Mouse (Mus musculus) small intestine, adult 2 months (tissue): ENCODE measurements around the gene Heatr5a. TPM values are rescaled to one million over a fixed set of nuclear protein-coding genes. Genes with fewer than 3 reads are reported as not detected.
A peak's percentile ranks its signal among the peaks of the same experiment; 100 is the strongest.

Experiments
- H3K27ac ChIP-seq: fragments of 200-500 bp; 2 replicates; pipeline ENCODE4 v1.5.1; 2012; ENCODE audit warnings: low read depth, low read length, control low read depth, inconsistent platforms; ENCODE audit not compliant: insufficient read depth
- H3K27me3 ChIP-seq: fragments of 200-500 bp; 2 replicates; pipeline ENCODE4 v1.6.1; 2012; ENCODE audit warnings: mild to moderate bottlenecking, moderate library complexity, low read length, inconsistent platforms; ENCODE audit not compliant: control insufficient read depth, insufficient read depth
- H3K36me3 ChIP-seq: fragments of 200-500 bp; 2 replicates; pipeline ENCODE4 v1.6.1; 2012; ENCODE audit warnings: mild to moderate bottlenecking, low read length, control low read depth, inconsistent platforms; ENCODE audit not compliant: control insufficient read depth, insufficient read depth
- H3K4me1 ChIP-seq: fragments of 200-500 bp; 2 replicates; pipeline ENCODE4 v1.6.1; 2012; ENCODE audit warnings: low read length, inconsistent platforms, mixed read lengths; ENCODE audit not compliant: control insufficient read depth, insufficient read depth, insufficient read length
- H3K4me3 ChIP-seq: fragments of 200-500 bp; 2 replicates; pipeline ENCODE4 v1.5.1; 2012; ENCODE audit warnings: low read depth, mild to moderate bottlenecking, control low read depth, inconsistent platforms, low read length, moderate library complexity
- CTCF ChIP-seq: fragments of 200-500 bp; IDR thresholded peaks from 2 replicates; pipeline ENCODE4 v1.5.1; 2012; ENCODE audit warnings: low read depth, mild to moderate bottlenecking, control low read depth, inconsistent platforms, low read length, moderate library complexity, mixed read lengths; ENCODE audit not compliant: insufficient replicate concordance, insufficient read length; ENCODE audit errors: extremely low read depth
- POLR2A ChIP-seq: fragments of 200-500 bp; IDR thresholded peaks from 2 replicates; pipeline ENCODE4 v1.6.1; 2012; ENCODE audit warnings: low read depth, mild to moderate bottlenecking, control low read depth, inconsistent platforms, low read length, moderate library complexity
- WGBS: fragments of 180-500 bp; shearing (Covaris S2); methylation state at CpG from one replicate; pipeline ENCODE4 v1.1.7; 2018; 5-methylcytosine and 5-hydroxymethylcytosine counted together
- polyA plus RNA-seq: library from polyadenylated mRNA; depleted of rRNA; stranded (reverse); fragments of >200 nt; gene quantifications from 2 replicates; pipeline ENCODE4 v1.2.3, GENCODE M21; 2012

The Heatr5a gene
- polyA plus RNA-seq, 1 experiment: 66.8 TPM

GRCm38 (mm10) chr12:51907543-51907942 lies 63.6 kb downstream of the Heatr5a start:
- H3K4me1 ChIP-seq: no peaks in the 10 kb centered on the region
- H3K36me3 ChIP-seq: peaks cover 44% of the 10 kb centered on the region
- 86% methylated on average over 3 of the region's 3 CpGs for WGBS

GRCm38 (mm10) chr12:51900551-51900950 lies 70.6 kb downstream of the Heatr5a start:
- Histone ChIP-seq H3K27me3 (no peaks in the 10 kb centered on the region), H3K36me3 (peaks cover 46% of the 10 kb centered on the region), H3K4me1 (no peaks in the 10 kb centered on the region), H3K27ac (no peak overlapping the region), H3K4me3 (no peak overlapping the region)
- TF ChIP-seq CTCF (no peak), POLR2A (no peak)
- 91% methylated on average over 7 of the region's 7 CpGs for WGBS

More at GRCm38 (mm10) chr12:51907543-51907942, 63.6 kb downstream of the Heatr5a start:
- no peak overlapping the region for H3K4me3 ChIP-seq
- no peaks in the 10 kb centered on the region for H3K27me3 ChIP-seq
- TF ChIP-seq CTCF (no peak), POLR2A (no peak)
- H3K27ac ChIP-seq: no peak overlapping the region

GRCm38 (mm10) chr12:51896901-51897300 lies 74.2 kb downstream of the Heatr5a start:
- H3K4me1 ChIP-seq: peaks cover 3% of the 10 kb centered on the region; the same call in 1 of the 2 replicates
- no peaks in the 10 kb centered on the region for H3K27me3 ChIP-seq
- H3K36me3 ChIP-seq: peaks cover 62% of the 10 kb centered on the region
- H3K4me3 ChIP-seq: no peak overlapping the region
- WGBS: 76% methylated on average over 4 of the region's 4 CpGs
- no peak overlapping the region for H3K27ac ChIP-seq
- TF ChIP-seq CTCF (no peak), POLR2A (no peak)

- no peak overlapping the region for H3K27ac ChIP-seq
- TF ChIP-seq POLR2A: no peak
- no peak for TF ChIP-seq CTCF
- no peak overlapping the region for H3K4me3 ChIP-seq
- peaks cover 57% of the 10 kb centered on the region for H3K36me3 ChIP-seq
- WGBS: 87% methylated on average over 12 of the region's 12 CpGs
- peaks cover 6% of the 10 kb centered on the region; the same call in 1 of the 2 replicates for H3K4me1 ChIP-seq
- H3K27me3 ChIP-seq: no peaks in the 10 kb centered on the region
Measured at GRCm38 (mm10) chr12:51888609-51889008, 82.5 kb downstream of the Heatr5a start.

- Histone ChIP-seq H3K36me3 (peaks cover 55% of the 10 kb centered on the region), H3K4me1 (peaks cover 6% of the 10 kb centered on the region; the same call in 1 of the 2 replicates), H3K4me3 (peak overlapping the region; percentile 24; the same call in 1 of the 2 replicates), H3K27ac (peak overlapping the region; percentile 23), H3K27me3 (no peaks in the 10 kb centered on the region)
- TF ChIP-seq POLR2A: no peak
- 47% methylated on average over 11 of the region's 11 CpGs for WGBS
Measured at GRCm38 (mm10) chr12:51887301-51888290, 83.5 kb downstream of the Heatr5a start.

GRCm38 (mm10) chr12:51886369-51886768 lies 84.8 kb downstream of the Heatr5a start:
- Histone ChIP-seq H3K27me3 (no peaks in the 10 kb centered on the region), H3K27ac (no peak overlapping the region), H3K4me3 (no peak overlapping the region), H3K36me3 (peaks cover 55% of the 10 kb centered on the region), H3K4me1 (peaks cover 3% of the 10 kb centered on the region; the same call in 1 of the 2 replicates)
- TF ChIP-seq CTCF (no peak), POLR2A (no peak)
- WGBS: 90% methylated on average over 6 of the region's 6 CpGs

- no peak overlapping the region for H3K4me3 ChIP-seq
- H3K27me3 ChIP-seq: no peaks in the 10 kb centered on the region
- whole genome bisulfite sequencing: 74% methylated on average over 2 of the region's 2 CpGs
- peaks cover 55% of the 10 kb centered on the region for H3K36me3 ChIP-seq
- H3K4me1 ChIP-seq: peaks cover 3% of the 10 kb centered on the region; the same call in 1 of the 2 replicates
- no peak overlapping the region for H3K27ac ChIP-seq
- TF ChIP-seq CTCF: no peak
- no peak for TF ChIP-seq POLR2A
Measured at GRCm38 (mm10) chr12:51884801-51885200, 86.3 kb downstream of the Heatr5a start.
